Mouse (Mus musculus) ovary, postnatal 14 days (tissue): ENCODE measurements around the gene Gpx3.
"Not testable (repeated sequence)": the region's sequence is repeated elsewhere in the genome, so short reads cannot be mapped to it uniquely, and the experiment has no call there.

Experiments used
- DNase-seq: peaks from one replicate; pipeline ENCODE4 v3.0.0; 2022; ENCODE audit warnings: low spot score

The Gpx3 gene

DNA sequence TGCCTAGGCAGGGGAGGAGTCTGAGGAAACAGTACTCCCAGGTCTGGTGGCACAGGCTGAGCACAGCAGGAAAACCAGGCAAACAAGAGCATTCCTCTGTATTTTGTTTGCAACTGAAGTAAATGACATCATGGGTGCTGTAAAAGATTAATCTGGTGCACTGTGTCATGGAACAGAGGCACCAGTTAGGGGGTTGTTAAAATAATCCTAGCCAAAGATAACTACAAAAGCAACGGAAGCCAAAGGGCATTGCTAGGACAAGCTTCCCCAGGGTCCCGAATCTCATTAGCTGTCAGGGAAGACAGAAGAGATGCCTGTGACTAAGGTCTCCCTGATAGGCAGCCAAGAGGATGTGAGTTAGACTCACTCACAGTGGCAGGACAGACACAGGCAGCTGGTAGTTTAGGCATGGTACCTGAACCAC, 21.2 kb upstream of the Gpx3 start:
- no peak for DNase-seq

DNA sequence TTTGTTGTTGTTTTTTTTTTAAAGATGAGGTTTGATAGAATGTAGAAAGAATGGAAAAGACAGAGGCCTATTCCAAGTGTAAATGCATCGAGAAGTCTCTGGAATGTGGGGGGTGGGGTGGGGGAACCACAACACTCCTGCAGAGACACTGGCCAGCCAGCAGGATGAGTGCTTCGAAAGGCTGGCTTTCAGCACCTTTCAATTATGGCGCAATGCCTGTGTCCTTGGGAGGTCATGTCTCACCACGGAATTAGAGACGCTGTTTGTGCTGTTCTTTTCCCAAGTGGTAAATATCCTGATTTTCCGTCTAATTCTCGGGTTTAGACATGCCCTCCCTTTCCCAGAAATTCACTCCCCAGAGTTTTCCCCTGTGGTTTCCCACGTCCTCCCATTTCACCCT, 19.6 kb upstream of the Gpx3 start:
- DNase-seq = no peak

DNA sequence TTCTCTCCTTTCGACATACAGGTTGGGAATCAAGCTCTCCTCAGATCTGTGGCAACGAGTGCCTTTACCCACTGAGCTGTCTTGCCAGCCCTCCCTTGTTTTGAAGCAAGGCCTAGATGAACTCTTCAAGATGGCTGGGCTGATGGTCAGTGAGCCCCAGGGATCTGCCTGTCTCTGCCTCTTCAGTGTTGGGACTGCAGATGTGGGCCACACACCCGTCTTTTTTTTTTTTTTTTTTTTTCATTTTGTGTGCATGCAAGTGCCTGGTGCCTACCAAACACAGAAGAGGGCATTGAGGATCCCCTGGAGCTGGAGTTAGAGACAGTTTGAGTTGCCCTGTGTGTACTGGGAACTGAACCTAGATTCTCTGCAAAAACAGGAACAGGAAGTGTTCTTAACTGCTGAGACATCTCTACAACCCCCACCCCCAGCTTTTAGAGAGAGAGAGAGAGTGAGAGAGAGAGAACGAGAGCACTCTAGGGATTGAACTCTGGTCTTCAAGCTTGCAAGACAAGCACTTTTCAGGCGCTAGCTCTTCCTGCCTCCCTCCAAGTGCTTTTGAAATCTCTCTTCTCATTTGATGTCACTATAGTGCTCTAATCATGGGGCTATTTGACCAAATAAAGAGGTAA, 17.9 kb upstream of the Gpx3 start:
- no peak for DNase-seq

DNA sequence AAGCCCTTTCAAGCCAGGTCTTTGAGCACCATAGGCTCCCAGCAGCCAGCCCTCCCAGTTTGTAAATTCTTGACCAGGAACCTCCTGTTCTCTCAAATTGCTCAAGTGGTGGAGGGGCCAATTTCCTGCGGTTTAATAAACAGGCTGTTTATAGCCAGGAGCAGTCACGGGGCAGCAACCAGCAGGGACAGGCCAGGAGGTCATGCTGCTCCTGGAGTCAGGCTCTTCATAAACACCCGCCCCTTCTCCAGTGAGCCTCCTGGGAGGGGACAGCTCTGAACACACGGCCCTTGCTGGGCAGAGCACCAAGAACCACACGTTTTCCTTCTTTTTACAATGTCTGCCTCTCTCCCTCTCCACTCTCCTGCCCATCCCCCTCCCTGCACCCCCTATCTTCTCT, 17.3 kb upstream of the Gpx3 start:
- no peak for DNase-seq

DNA sequence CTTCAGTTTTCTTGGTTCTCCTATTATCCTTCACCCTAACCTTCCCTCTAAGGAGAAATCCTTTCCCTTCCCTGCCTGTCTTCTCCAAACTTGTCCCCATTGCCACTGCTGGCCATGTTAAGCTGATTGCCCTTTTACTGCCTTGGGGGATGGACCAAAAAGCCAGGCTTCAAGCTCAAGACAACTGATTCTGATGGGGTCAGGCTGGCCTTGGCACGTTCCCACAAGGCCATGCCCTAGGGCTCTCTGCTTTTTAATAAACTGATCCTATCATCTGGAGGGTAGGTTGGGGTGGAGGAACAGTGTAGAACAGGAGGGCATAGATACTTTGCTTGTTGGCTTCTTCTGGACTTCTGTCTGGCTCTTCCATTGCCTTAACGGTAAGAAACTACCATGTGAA, 16.8 kb upstream of the Gpx3 start:
- DNase-seq = no peak

DNA sequence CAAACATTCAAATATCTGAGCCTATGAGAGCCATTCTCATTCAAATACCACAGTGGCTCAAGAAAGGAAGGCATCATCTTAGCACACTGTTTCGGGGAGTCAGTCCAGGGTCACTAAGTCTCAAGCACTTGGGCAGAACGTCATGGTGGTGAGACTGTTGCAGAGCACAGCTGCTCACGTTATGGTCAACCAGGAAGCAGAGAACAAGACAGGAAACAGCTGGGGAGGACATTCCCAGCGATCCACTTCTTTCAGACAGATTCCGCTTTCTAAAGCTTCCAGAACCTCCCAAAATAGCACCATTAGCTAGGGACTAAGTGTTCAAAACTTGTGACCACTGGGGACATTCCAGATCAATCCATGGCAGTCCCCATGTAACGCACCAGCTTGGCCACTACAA, 14.3 kb upstream of the Gpx3 start:
- no peak for DNase-seq

DNA sequence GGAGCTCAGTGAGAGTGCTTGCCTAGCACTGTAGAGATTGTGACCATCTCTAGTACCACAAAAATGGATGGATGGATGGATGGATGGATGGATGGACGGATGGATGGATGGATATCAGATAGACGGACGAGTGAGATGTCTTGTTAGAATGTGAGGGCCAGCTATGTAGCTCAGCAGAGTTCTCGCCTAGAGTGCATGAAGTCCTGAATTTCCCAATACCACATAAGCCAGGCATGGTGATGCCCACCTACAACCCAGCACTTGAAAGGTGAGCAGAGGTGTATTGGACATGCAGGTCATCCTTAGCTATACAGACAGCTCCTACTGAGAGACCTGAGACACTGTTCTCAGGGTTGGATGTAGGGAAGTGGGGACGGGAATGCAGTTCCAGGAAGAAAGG, 10.9 kb upstream of the Gpx3 start:
- no peak for DNase-seq

DNA sequence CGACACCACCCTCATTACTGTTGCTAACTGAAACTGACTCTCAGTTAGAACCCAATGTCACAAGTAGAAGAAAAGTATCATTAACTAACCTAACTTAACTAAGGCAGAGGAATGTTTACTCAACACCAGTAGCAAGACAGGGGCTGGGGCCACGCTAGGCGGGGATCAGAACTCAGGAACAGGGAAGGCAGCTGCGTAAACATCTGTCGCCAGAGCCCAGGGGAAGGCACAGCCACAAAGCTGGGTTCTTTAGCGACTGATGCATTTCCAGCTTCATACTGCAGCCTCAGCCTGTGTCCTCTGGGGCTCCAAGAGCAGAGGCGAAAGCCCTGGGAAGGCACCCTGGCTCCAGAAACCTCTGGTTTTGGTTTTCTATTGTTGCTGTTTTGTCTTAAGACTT, 10.2 kb upstream of the Gpx3 start:
- DNase-seq = no peak

DNA sequence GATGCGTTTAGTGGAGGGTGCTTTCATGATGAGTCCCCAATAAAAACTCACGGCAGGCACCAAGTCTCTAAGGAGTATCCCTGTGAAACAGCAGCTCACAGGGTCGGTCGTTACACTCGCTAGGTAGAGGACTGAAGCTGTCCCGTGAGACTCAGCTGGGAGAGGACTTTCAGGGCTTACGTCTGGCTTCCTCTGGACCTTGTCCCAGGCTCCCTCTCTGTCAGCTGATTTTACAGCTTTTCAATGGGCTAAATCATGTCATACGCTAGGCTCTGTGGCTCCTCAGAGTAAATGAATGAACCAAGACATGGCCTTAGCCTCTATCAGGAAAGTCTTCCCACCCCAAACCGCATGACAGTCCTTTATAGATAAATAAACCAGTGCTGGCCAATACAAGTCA, 7.7 kb upstream of the Gpx3 start:
- no peak for DNase-seq

DNA sequence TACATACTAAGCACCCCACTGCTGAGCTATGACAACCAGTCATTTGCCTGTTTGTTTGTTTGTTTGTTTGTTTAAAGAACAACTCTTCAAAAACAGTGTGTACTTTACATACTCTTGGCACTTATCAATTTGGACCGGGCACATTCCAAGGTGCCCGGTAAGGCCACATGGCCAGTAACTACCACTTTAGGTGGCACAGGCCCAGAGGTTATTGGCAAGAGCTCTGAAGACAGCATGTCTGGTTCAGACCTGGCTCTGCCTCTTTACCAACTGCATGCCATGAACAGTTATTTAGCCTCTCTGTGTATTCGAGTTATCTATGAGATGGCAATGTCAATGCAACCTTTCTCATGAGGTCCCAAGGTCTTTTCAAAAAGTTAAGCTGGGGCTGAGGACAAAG, 5.6 kb upstream of the Gpx3 start:
- not testable (repeated sequence) for DNase-seq

DNA sequence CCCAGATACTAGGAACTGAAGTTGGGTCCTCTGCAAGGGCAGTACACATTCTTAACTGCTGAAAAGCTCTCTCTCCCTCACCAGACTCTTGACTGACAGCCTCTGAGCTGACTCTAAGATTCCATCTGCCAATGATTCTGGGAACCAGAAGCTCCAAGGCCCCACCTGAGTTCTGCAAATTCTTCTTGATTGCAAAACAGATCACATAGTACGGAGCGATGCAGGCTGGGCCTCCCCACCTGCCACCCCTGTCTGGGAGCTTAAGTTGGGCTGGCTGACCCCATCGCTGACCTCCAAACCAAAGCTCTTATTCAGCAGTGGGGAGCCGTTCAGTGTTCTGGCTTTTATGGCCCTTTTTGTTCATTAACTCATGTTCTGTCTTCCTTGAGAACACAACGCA, 4.8 kb upstream of the Gpx3 start:
- no peak for DNase-seq

DNA sequence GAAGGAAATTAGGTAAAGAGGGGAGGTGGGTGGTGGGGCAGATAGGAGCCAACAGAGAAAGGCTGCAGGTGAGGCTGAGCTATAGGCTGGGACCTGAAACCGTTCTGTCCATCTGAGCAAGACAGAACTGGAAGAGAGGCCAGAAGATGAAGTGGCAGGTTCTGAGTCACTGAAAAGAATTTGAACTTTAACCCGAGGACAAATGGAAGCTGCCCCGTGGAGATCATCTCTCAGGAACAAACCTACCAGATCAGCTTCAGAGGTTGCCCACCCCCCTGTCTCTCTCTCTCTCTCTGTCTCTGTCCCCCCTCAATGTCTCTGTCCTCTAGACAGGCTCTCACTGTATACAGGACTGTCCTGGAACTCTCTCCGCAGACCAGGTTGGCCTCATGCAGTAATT, 2.6 kb upstream of the Gpx3 start:
- no peak for DNase-seq

DNA sequence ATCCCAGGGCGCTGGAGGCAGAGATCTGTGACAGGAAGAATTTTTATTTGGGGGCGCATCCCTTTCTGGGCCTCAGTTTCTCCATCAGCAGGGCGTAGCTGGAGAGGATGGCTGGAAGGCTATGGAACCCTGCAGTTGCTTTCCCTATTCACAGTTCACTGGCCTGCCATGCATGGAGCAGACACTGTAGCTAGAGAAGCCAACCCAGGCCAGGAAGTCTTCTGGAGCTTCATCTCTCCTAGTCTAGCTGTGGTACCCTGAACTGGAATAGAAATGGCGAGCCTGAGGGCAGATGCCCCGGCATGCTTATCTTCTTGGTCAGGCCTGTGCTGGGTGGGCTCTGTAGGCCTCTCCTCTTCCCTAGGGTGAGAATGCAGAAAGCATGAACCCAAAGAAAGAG, 1.1 kb downstream of the Gpx3 start:
- no peak for DNase-seq

DNA sequence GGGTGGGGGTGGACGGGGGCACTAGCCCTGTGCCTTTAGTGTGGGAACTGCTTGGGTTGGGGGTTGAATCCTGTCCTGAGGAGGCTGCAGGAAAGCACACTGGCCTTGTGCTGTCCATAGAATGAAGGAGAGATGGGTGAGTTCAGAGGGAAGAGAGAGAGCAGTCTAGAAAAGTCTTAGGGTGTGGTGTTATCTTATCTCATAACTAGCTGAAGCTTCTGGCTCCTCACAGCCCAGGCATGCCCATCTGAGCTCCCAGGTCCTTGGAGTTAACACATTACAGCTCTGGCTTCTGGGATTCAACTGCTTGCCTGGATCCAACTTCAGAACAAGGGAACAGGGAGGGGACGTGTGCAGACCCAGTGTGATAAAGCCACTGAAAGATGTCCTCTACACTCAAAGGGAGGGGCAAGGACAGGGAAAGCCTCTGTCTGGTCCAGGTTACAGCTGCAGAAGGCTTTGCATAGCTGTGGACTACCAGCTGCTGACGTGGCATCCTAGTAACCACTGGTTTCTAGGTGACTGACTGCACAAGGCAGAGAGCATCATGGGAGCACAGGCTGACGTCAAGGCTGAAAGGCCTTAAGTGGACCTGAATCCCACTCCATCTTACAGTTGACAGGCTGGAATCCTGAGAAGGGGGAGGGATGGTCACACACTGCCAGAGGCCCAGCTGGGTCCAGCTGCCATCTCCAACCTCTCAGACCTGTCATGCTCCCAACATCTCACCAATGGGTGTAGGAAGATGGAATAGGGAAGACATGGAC, 1.9 kb downstream of the Gpx3 start:
- no peak for DNase-seq

DNA sequence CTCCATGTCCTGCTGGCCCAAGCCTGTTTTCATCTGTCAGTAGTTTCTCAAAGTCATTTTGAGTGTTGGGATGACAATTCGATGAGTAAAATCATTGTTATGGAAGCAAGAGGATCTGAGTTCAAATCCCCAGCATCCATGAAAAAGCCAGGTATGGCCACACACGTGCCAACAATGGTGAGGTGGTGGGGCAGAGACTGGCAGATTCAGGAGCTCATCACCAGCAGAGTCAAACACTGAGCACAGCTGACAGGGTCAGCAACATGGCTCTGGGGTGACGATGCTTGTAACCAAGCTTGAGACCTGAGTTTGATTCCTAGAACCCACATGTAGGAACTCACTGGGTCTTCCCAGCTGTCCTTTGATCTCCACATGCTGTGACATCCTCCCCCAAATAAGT, 2.8 kb downstream of the Gpx3 start:
- DNase-seq = no peak

DNA sequence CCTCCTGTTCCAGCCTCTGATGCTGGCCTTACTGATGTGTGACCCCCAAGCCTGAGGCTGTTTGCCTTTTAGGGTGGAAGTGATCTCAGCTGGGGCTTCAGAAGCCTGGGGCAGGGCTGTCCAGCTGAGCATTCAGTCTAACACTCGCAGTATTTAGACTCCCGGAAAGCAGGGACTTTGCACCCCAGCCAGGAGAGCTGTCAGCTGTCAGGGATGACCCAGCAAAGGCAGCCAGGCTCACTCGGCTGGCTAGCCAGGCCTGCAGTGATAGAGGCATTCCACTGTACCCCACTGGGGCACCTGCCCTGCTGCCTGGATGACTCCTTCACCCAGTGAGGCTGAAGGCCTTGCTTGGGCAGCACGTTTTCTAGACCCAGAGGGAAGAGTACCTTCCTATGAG, 3.7 kb downstream of the Gpx3 start:
- no peak for DNase-seq

DNA sequence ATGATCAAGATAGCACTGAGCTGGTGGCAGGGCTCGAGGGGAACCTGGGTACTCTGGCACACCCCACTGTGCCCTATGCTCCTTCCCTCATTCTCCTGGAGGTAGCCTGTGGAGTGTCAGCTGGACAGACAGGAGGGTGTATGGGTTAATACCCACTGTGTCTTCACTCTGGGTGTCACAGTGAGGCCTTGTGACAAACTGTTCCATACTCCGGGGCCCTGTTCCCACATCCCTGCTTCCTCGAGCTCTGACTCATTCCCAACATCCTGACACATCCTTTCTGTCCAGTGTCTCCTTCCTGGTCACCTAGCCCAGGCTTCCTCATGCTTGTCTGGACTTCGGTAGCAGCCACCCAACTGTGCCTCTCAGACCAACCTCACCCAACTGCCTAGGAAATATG, 4.2 kb downstream of the Gpx3 start:
- DNase-seq = no peak

DNA sequence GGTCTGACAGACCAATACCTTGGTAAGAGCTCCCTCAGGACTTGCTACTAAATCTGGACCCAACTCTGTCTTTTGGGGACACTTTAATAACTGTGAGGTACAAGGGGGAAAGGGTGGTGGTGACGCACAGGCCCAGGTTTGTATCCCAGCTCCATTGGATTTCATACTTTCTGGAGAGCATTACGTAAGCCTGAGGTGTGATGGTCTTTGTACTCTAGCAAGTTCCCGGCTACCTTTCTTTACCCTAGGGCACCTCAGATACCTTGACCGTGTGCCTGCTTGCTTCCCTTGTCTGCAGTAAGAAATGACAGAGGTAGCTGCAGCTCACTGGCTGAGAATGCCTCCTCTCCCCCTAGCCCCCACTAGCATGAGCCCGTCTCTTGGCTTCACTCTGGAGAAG, 5.0 kb downstream of the Gpx3 start:
- no peak for DNase-seq

DNA sequence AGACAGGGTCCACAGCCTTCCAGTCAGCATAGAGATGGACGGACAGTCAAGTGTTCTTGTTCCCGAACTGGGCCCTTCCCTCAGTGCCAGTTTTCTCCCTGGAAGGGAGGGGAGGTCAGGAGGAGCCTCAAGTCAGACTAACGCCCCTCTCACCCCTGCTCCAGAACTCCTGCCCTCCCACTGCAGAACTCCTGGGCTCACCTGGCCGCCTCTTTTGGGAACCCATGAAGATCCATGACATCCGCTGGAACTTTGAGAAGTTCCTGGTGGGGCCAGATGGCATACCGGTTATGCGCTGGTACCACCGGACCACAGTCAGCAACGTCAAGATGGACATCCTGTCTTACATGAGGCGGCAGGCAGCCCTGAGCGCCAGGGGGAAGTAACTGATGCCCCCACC, 7.0 kb downstream of the Gpx3 start:
- DNase-seq = no peak

DNA sequence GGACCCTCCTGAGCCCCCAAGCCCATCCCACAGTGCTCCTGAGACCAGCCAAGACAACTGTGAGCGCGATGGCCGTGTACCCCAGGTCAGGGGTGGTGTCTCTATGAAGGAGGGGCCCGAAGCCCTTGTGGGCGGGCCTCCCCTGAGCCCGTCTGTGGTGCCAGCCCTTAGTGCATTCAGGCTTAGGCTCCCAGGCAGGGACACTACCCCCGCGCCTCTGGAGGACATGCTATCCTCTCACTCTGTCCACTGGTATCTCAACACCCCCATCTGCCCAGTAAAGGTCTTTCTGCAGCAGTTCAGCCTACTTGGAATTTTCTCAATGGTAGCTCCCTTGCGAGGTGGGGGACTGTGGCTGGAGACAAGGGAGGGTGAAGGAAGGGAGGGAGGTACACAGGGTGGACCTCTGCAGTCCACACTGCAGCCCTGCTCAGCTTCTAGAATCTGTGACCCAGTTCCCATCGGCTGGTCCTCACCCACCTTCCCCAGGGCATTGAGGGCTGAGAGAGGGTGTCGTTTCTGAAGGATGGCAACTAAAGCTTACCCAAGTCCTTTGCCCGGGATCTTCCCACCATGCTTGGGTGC, 7.9 kb downstream of the Gpx3 start:
- no peak for DNase-seq

DNA sequence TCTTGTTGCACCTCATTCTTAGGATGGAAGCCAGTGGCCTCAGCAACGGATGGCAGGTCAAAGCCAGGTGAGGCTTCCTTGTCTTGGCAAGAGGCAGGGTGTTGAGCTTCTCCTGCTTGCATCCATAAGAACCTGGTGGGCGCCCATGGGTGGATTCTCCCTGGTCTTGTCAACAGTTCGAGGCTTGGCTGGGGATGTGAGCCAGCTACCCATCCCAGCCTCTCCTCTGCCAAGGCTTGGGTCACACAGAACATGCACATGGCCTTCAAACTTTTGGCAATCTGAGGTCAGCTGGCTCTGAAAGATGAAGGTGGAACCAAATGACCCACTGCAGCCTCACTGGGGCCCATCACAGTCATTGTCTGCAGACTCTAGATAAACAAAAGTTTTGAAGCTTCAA, 8.9 kb downstream of the Gpx3 start:
- DNase-seq = no peak

DNA sequence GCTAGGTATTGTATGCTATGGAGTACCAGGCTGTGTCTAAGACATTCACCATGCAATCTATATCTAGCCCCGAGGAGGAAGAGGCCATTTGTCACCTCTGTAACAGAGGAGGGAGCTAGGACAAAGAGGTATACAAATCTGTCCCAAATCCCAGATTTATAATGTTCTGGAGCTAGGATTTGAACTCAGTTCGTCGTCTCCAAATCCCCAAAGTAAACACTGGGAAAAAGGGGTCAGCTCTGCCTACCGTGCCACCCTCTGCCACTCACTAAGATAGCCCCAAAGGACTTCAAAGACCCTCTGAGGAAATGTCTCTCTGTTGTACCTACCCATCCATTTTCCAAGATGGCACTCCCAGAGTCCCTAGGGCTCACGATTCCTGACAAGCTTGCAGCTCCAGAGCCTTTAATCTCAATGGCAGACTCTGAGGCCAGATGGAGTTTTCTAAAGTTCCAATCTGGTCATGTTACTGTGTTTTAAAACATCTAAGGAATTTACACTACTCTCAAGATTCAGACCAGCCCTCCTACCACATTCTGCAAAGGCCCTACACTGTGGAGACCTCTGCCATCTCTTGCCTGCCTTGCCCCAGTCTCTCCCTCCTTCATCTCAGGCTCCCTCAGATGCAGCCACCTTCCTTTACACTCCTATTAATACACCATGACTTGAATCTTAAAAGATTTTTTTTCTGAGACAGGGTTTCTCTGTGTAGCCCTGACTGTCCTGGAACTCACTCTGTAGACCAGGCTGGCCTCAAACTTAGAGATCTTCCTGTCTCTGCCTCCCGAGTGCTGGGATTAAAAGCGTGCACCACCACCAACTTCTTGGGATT, 9.6 kb downstream of the Gpx3 start:
- DNase-seq = no peak
